Mouse (Mus musculus): ENCODE measurements around the gene Csdc2. TPM values are rescaled to one million over a fixed set of nuclear protein-coding genes. Genes with fewer than 3 reads are reported as not detected.
"Not testable (repeated sequence)": the region's sequence is repeated elsewhere in the genome, so short reads cannot be mapped to it uniquely, and the experiment has no call there.

Csdc2 gene
- polyA plus RNA-seq, 1 experiment from 2014 or later = 287 TPM

DNA sequence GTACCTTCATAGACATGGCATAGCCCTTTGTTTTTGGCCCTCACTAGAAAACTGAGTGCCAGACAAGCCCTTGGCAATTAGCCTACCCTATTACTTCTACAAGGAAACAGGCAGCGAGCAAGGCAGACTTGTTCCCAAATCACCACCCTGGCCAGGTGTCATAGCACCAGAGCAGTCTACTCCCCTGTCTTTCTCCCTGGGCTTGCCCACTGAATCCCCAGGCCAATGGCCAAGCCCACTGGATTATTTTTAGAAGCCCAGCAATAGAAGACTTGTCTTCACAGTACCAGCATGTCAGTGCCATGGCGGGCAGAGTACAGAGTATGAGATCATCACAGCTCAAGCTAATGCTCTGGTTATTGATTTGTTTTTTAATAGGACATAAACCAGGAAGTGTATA is 37.8 kb upstream of the Csdc2 start:
- no peak for ATAC-seq
- no peak overlapping the region for H3K4me3 ChIP-seq (ENCODE audit: low read length)
- no peak overlapping the region for H3K9ac ChIP-seq (ENCODE audit: low read depth, low read length)
- WGBS = 95% methylated on average over 2 of the region's 2 CpGs
- H3K27ac ChIP-seq (ENCODE audit: low read depth, low read length) = no peak overlapping the region
- no peak overlapping the region for H3K4me2 ChIP-seq (ENCODE audit: low read length)
- no peaks in the 10 kb centered on the region for H3K9me3 ChIP-seq (ENCODE audit: control insufficient read depth, low read length)
- H3K4me1 ChIP-seq (ENCODE audit: control insufficient read depth, insufficient read depth, low read depth, low read length) = no peaks in the 10 kb centered on the region
- peaks cover 39% of the 10 kb centered on the region for H3K36me3 ChIP-seq (ENCODE audit: control insufficient read depth, insufficient read depth, low read length)
- no peaks in the 10 kb centered on the region for H3K27me3 ChIP-seq (replicated peaks; ENCODE audit: control insufficient read depth, insufficient read depth, low read length)

DNA sequence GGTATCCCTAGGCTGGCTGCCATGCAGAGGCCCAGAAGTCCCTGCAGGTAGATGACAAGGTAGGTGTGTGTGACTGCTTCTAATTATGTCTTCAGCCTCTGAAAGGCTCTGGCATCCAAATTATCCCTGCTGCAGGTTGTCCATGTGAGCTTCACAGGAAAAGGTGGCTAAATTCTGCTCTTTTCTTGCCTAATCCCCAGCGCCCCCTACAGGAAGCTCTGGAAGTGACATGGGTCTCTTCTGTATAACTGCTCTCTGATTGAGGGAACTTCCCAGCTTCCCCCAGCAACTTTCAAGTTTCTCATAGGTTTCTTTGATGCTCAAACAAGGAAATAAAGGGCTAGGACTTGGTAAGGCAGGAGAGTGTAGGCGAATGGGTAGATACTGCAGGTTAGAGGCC is 31.6 kb upstream of the Csdc2 start:
- Histone ChIP-seq H3K36me3 (ENCODE audit: control insufficient read depth, insufficient read depth, low read length) (peaks cover 48% of the 10 kb centered on the region), H3K4me2 (ENCODE audit: low read length) (no peak overlapping the region), H3K27me3 (replicated peaks; ENCODE audit: control insufficient read depth, insufficient read depth, low read length) (no peaks in the 10 kb centered on the region), H3K9me3 (ENCODE audit: control insufficient read depth, low read length) (no peaks in the 10 kb centered on the region), H3K4me1 (ENCODE audit: control insufficient read depth, insufficient read depth, low read depth, low read length) (no peaks in the 10 kb centered on the region), H3K4me3 (ENCODE audit: low read length) (no peak overlapping the region), H3K9ac (ENCODE audit: low read depth, low read length) (no peak overlapping the region), H3K27ac (ENCODE audit: low read depth, low read length) (no peak overlapping the region)
- no peak for ATAC-seq
- WGBS = 35% methylated on average over 2 of the region's 2 CpGs

DNA sequence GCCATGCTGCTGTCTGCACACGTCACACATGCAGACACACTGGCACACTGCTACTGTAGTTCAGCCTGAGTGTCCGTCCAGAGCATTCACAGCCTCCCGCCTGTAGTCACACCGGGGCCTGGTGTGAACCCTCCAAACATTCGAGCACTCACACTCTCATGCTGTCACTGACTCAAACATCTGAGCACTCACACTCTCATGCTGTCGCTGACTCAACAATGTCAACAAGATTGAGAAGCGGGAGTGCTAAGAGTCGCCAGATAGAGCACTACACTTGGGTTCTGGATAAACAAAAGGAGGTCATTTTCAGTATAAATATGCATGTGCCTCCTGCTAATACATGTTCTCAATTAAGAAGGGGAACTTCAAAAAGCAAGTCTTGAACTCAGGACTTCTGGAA is 28.6 kb upstream of the Csdc2 start:
- Histone ChIP-seq H3K4me1 (ENCODE audit: control insufficient read depth, insufficient read depth, low read depth, low read length) (no peaks in the 10 kb centered on the region), H3K27ac (ENCODE audit: low read depth, low read length) (no peak overlapping the region), H3K4me2 (ENCODE audit: low read length) (no peak overlapping the region), H3K4me3 (ENCODE audit: low read length) (no peak overlapping the region), H3K27me3 (replicated peaks; ENCODE audit: control insufficient read depth, insufficient read depth, low read length) (no peaks in the 10 kb centered on the region), H3K36me3 (ENCODE audit: control insufficient read depth, insufficient read depth, low read length) (peaks cover 59% of the 10 kb centered on the region), H3K9me3 (ENCODE audit: control insufficient read depth, low read length) (no peaks in the 10 kb centered on the region), H3K9ac (ENCODE audit: low read depth, low read length) (no peak overlapping the region)
- WGBS = 92% methylated on average over 8 of the region's 8 CpGs
- no peak for ATAC-seq

DNA sequence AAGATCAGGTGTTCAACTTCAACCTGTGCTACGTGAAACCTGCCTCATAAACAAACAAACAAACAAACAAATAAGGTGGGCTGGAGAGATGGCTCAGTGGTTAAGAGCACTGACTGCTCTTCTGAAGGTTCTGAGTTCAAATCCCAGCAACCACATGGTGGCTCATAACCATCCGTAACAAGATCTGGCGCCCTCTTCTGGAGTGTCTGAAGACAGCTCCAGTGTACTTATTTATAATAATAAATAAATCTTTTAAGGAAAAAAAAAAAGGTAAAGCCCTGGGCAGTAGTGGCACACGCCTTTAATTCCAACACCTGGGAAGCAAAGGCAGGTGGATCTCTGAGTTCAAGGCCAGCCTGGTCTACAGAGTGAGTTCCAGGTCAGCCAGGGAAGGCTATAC is 27.8 kb upstream of the Csdc2 start:
- 89% methylated on average over 4 of the region's 4 CpGs for WGBS
- not testable (repeated sequence) for H3K9me3 ChIP-seq (ENCODE audit: control insufficient read depth, low read length); H3K4me3 ChIP-seq (ENCODE audit: low read length); H3K27me3 ChIP-seq (replicated peaks; ENCODE audit: control insufficient read depth, insufficient read depth, low read length); H3K9ac ChIP-seq (ENCODE audit: low read depth, low read length); H3K4me1 ChIP-seq (ENCODE audit: control insufficient read depth, insufficient read depth, low read depth, low read length); H3K27ac ChIP-seq (ENCODE audit: low read depth, low read length); H3K4me2 ChIP-seq (ENCODE audit: low read length); ATAC-seq
- peaks cover 64% of the 10 kb centered on the region for H3K36me3 ChIP-seq (ENCODE audit: control insufficient read depth, insufficient read depth, low read length)

DNA sequence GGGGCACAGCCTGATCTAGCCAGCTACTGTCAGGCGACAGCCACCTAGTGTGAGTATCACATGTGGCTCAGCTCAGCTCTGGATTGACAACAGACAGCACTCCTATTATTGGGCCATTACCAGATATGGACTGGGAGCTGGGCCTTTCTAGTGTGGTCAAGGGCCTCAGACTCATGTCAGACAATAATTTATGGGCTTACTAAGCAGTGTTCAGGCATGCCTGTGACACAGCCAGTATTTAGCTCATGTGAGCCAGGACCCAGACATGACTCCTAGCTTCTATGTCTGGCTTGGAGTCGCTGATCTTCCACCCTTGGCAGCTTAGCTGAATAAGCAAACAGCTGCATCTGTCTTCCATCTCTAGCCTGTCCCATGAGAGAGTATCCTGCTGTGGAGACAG is 24.1 kb upstream of the Csdc2 start:
- Histone ChIP-seq H3K4me1 (ENCODE audit: control insufficient read depth, insufficient read depth, low read depth, low read length) (no peaks in the 10 kb centered on the region), H3K36me3 (ENCODE audit: control insufficient read depth, insufficient read depth, low read length) (peaks cover 66% of the 10 kb centered on the region), H3K4me2 (ENCODE audit: low read length) (no peak overlapping the region), H3K9ac (ENCODE audit: low read depth, low read length) (no peak overlapping the region), H3K4me3 (ENCODE audit: low read length) (no peak overlapping the region), H3K9me3 (ENCODE audit: control insufficient read depth, low read length) (no peaks in the 10 kb centered on the region), H3K27me3 (replicated peaks; ENCODE audit: control insufficient read depth, insufficient read depth, low read length) (no peaks in the 10 kb centered on the region), H3K27ac (ENCODE audit: low read depth, low read length) (no peak overlapping the region)
- no peak for ATAC-seq
- WGBS = 93% methylated on average over 2 of the region's 2 CpGs

DNA sequence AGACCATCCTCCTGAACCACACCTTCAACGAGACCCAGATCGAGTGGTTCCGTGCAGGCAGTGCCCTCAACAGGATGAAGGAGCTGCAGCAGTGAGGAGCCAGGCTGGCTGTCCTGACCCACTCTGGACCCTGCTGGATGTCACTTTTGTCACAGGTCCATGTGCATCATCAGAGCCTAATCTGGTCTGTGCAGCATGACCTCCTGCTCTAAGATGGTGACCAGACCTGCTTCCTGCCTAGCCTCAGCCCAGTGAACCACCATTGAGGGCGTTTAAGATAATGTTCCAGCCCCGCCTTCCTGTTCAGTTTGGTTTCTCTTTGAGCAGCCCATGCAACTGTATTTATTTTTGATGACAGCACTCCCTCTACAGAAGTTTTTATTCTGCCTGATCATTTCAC is 21.9 kb upstream of the Csdc2 start:
- no peak overlapping the region for H3K4me3 ChIP-seq (ENCODE audit: low read length)
- peaks cover 2% of the 10 kb centered on the region; the same call in 1 of the 2 replicates for H3K4me1 ChIP-seq (ENCODE audit: control insufficient read depth, insufficient read depth, low read depth, low read length)
- no peak overlapping the region for H3K27ac ChIP-seq (ENCODE audit: low read depth, low read length)
- H3K9me3 ChIP-seq (ENCODE audit: control insufficient read depth, low read length) = no peaks in the 10 kb centered on the region
- ATAC-seq = no peak
- 92% methylated on average over 5 of the region's 5 CpGs for WGBS
- H3K9ac ChIP-seq (ENCODE audit: low read depth, low read length) = no peak overlapping the region
- H3K27me3 ChIP-seq (replicated peaks; ENCODE audit: control insufficient read depth, insufficient read depth, low read length) = no peaks in the 10 kb centered on the region
- no peak overlapping the region for H3K4me2 ChIP-seq (ENCODE audit: low read length)
- peaks cover 52% of the 10 kb centered on the region for H3K36me3 ChIP-seq (ENCODE audit: control insufficient read depth, insufficient read depth, low read length)

DNA sequence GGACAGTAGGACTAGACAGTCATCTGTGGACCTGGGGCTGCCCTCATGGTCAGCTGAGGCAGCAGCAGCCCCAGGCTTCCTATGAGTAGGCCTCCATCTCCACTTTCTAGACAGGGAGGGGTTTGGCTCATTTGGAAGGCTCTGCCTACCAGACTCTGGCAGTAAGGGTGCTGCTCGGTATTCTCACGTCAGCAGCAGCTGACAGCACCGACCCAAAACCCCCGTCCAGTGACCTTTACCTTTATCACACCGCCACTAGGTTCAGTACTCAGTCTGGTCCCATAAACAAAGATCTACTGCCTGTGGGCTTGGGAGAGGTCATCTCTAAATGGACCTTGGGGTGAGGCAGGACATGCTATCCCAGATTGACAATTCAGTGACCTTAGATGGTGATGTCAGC is 20.9 kb upstream of the Csdc2 start:
- H3K27me3 ChIP-seq (replicated peaks; ENCODE audit: control insufficient read depth, insufficient read depth, low read length) = no peaks in the 10 kb centered on the region
- no peak overlapping the region for H3K4me3 ChIP-seq (ENCODE audit: low read length)
- no peak overlapping the region for H3K4me2 ChIP-seq (ENCODE audit: low read length)
- WGBS = 84% methylated on average over 5 of the region's 5 CpGs
- H3K9me3 ChIP-seq (ENCODE audit: control insufficient read depth, low read length) = no peaks in the 10 kb centered on the region
- H3K9ac ChIP-seq (ENCODE audit: low read depth, low read length) = no peak overlapping the region
- peaks cover 5% of the 10 kb centered on the region; the same call in 1 of the 2 replicates for H3K4me1 ChIP-seq (ENCODE audit: control insufficient read depth, insufficient read depth, low read depth, low read length)
- peaks cover 42% of the 10 kb centered on the region for H3K36me3 ChIP-seq (ENCODE audit: control insufficient read depth, insufficient read depth, low read length)
- no peak for ATAC-seq
- H3K27ac ChIP-seq (ENCODE audit: low read depth, low read length) = no peak overlapping the region

DNA sequence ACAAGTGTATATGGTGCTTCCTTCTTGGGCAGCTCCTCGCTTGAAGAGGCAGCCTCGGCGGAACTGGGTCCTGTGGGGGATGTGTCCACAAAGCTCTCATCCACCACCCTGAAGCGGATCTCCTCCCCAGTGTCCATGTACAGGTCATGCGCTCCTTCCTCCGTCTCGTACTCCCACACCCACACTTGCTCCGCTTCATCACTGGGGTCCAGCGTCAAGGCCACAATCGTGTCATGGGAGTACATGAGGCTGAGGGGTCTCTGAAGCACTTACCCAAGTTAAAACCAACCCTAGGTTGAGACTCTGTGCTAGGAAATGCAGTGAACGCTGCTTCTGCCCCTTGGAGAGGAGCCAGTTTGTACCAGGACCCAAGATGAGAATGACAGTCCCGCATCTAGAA is 19.4 kb upstream of the Csdc2 start:
- no peaks in the 10 kb centered on the region for H3K27me3 ChIP-seq (replicated peaks; ENCODE audit: control insufficient read depth, insufficient read depth, low read length)
- no peak overlapping the region for H3K4me2 ChIP-seq (ENCODE audit: low read length)
- no peak for ATAC-seq
- no peak overlapping the region for H3K4me3 ChIP-seq (ENCODE audit: low read length)
- H3K9ac ChIP-seq (ENCODE audit: low read depth, low read length) = no peak overlapping the region
- peaks cover 18% of the 10 kb centered on the region for H3K4me1 ChIP-seq (ENCODE audit: control insufficient read depth, insufficient read depth, low read depth, low read length)
- H3K9me3 ChIP-seq (ENCODE audit: control insufficient read depth, low read length) = no peaks in the 10 kb centered on the region
- peaks cover 30% of the 10 kb centered on the region for H3K36me3 ChIP-seq (ENCODE audit: control insufficient read depth, insufficient read depth, low read length)
- WGBS = 92% methylated on average over 12 of the region's 12 CpGs
- 0 out of 2 replicates have a peak overlapping the region, but pooled peaks have one; percentile 29 for H3K27ac ChIP-seq (ENCODE audit: low read depth, low read length)

DNA sequence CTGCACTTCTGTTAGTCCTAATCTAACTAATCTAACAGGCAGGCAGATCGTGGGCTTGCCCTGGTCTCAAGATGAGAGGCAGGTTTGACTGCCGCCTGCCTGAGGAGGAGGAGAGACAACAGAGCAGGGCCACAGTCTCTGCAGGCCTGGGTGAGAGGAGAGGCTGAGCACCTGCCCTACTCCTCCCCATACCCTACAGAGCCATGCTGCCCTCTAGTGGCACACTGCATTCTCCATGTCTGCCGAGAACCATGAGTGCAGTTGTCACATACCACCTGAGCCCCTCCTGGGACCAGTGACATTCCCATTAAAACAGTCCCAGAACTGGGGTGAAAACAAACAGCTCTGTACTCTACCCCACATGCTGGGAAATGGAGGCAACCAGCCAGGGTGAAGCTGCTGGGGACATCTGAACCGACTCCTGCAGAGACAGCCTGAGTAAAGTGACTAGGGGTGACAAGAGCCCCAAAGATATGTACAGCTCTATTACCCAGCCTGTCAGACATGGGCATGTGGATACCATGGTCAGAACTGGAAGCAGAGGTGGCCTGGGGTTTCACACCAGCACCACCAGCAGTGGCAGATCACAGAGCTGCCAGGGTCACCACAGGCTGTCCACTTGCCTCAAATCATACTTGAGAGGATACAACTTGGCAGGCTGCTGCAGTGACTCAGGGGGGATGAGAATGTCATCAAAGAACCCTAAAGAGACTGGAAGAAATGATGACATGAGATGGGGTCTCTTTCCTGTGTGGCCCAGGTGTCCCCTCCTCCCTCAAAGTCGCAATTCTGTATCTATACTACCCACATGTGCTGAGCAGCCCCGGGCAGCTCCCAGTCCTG is 18.7 kb upstream of the Csdc2 start:
- no peak for ATAC-seq
- Histone ChIP-seq H3K36me3 (ENCODE audit: control insufficient read depth, insufficient read depth, low read length) (peaks cover 26% of the 10 kb centered on the region), H3K9me3 (ENCODE audit: control insufficient read depth, low read length) (no peaks in the 10 kb centered on the region), H3K27ac (ENCODE audit: low read depth, low read length) (no peak overlapping the region), H3K4me1 (ENCODE audit: control insufficient read depth, insufficient read depth, low read depth, low read length) (peaks cover 18% of the 10 kb centered on the region), H3K9ac (ENCODE audit: low read depth, low read length) (no peak overlapping the region), H3K4me3 (ENCODE audit: low read length) (no peak overlapping the region), H3K4me2 (ENCODE audit: low read length) (no peak overlapping the region), H3K27me3 (replicated peaks; ENCODE audit: control insufficient read depth, insufficient read depth, low read length) (no peaks in the 10 kb centered on the region)
- WGBS = 64% methylated on average over 6 of the region's 6 CpGs

Measured in hindbrain, embryonic 16.5 days (tissue).